Mouse (Mus musculus): ENCODE data around the gene Hist1h1b. TPM values are rescaled to one million over a fixed set of nuclear protein-coding genes. Genes with fewer than 3 reads are reported as not detected.

Gene Hist1h1b
- total RNA-seq, 4 experiments from 2014 or later, result 7.2 to 11.0 (median 10.2) TPM

GRCm38 (mm10) chr13:21733466-21733865 lies 47.0 kb downstream of the Hist1h1b start:
- DNase-seq (ENCODE audit: low spot score in 2 of 2), result no peak

Small RNA genes lying within 50 kb of the gene (microRNA-seq; reads per million reads assigned to microRNA genes)
- 0 reads per million in 2 experiments for gene Gm19658
- 0 reads per million in 2 experiments for gene Gm44346
- 0 reads per million in 2 experiments for gene Gm44454

Other genes with a start within 250 kb of the Hist1h1b start
- 10 to 100 TPM; 16.2 to 16.5 (median 16.3) TPM for gene Zkscan8, start 249.5 kb downstream of the Hist1h1b start, total RNA-seq (2022)
- not detected for gene Olfr1366, start 237.8 kb downstream of the Hist1h1b start, total RNA-seq (2022)
- not detected for gene Olfr1535, start 220.7 kb downstream of the Hist1h1b start, total RNA-seq (2022)
- not detected for gene Olfr1364, start 198.9 kb downstream of the Hist1h1b start, total RNA-seq (2022)
- gene Olfr1362, start 166.6 kb downstream of the Hist1h1b start, total RNA-seq (2022), result not detected
- not detected for gene Olfr11, start 138.1 kb downstream of the Hist1h1b start, total RNA-seq (2022)
- gene Olfr1361, start 117.2 kb downstream of the Hist1h1b start, total RNA-seq (2022), result not detected
- not detected for gene Olfr1360, start 103.2 kb downstream of the Hist1h1b start, total RNA-seq (2022)
- not detected for gene Olfr1359, start 82.5 kb downstream of the Hist1h1b start, total RNA-seq (2022)
- 10 to 100 TPM; 16.0 to 30.4 (median 22.3) TPM for gene Hist1h2bl, start 64.5 kb downstream of the Hist1h1b start, total RNA-seq (2022)
- gene Hist1h2ai, start 64.2 kb downstream of the Hist1h1b start, total RNA-seq (2022), result 10 to 100 TPM in 3 of 4 experiments, not detected in 1; 16.4 to 24.8 (median 22.3) TPM
- gene Hist1h3h, start 63.0 kb downstream of the Hist1h1b start, total RNA-seq (2022), result 10 to 100 TPM; 40.8 to 60.6 (median 44.2) TPM
- 1 to 10 TPM; 2.5 to 5.9 (median 4.5) TPM for gene Hist1h2bm, start 58.6 kb downstream of the Hist1h1b start, total RNA-seq (2022)
- gene Hist1h4j, start 45.6 kb downstream of the Hist1h1b start, total RNA-seq (2022), result 10 to 100 TPM; 18.4 to 23.9 (median 19.2) TPM
- gene Hist1h4k, start 30.1 kb downstream of the Hist1h1b start, total RNA-seq (2022), result 100 to 1,000 TPM; 294 to 349 (median 343) TPM
- 10 to 100 TPM in 3 of 4 experiments, 1 to 10 TPM in 1; 9.6 to 16.7 (median 11.1) TPM for gene Hist1h2ak, start 26.8 kb downstream of the Hist1h1b start, total RNA-seq (2022)
- gene Hist1h2bn, start 26.5 kb downstream of the Hist1h1b start, total RNA-seq (2022), result 10 to 100 TPM in 3 of 4 experiments, 1 to 10 TPM in 1; 1.6 to 11.3 (median 10.8) TPM
- gene Hist1h3i, start 2.7 kb upstream of the Hist1h1b start, total RNA-seq (2022), result 10 to 100 TPM; 44.4 to 70.8 (median 54.9) TPM
- gene Hist1h2an, start 6.6 kb upstream of the Hist1h1b start, total RNA-seq (2022), result 1 to 10 TPM in 2 of 4 experiments, not detected in 2; 2.9 to 4.0 TPM
- 10 to 100 TPM in 1 of 4 experiments, 1 to 10 TPM in 3; 6.0 to 11.4 (median 8.5) TPM for gene Hist1h2bp, start 6.8 kb upstream of the Hist1h1b start, total RNA-seq (2022)
- 10 to 100 TPM; 26.3 to 44.6 (median 31.8) TPM for gene Hist1h2bq, start 29.6 kb upstream of the Hist1h1b start, total RNA-seq (2022)
- 10 to 100 TPM in 3 of 4 experiments, not detected in 1; 14.7 to 30.0 (median 20.1) TPM for gene Hist1h2ao, start 29.8 kb upstream of the Hist1h1b start, total RNA-seq (2022)
- 100 to 1,000 TPM; 177 to 265 (median 220) TPM for gene Hist1h4m, start 31.1 kb upstream of the Hist1h1b start, total RNA-seq (2022)
- gene Hist1h4n, start 51.6 kb upstream of the Hist1h1b start, total RNA-seq (2022), result 10 to 100 TPM; 31.1 to 87.2 (median 44.3) TPM
- 10 to 100 TPM in 2 of 4 experiments, 1 to 10 TPM in 1, not detected in 1; 7.5 to 39.9 (median 17.1) TPM for gene Hist1h2ap, start 52.9 kb upstream of the Hist1h1b start, total RNA-seq (2022)
- gene Hist1h2br, start 53.1 kb upstream of the Hist1h1b start, total RNA-seq (2022), result 10 to 100 TPM; 26.6 to 43.8 (median 31.6) TPM
- 1 to 10 TPM; 2.4 to 4.1 (median 3.3) TPM for gene Zfp184, start 164.5 kb upstream of the Hist1h1b start, total RNA-seq (2022)
- gene Pom121l2, start 200.6 kb upstream of the Hist1h1b start, total RNA-seq (2022), result not detected
- 1 to 10 TPM in 3 of 4 experiments, under 1 TPM in 1; 0.33 to 1.3 (median 1.0) TPM for gene Prss16, start 229.1 kb upstream of the Hist1h1b start, total RNA-seq (2022)